Mouse (Mus musculus): ENCODE results near the gene Tcf7l2.
A peak's percentile ranks its signal among the peaks of the same experiment; 100 is the strongest.

DNA sequence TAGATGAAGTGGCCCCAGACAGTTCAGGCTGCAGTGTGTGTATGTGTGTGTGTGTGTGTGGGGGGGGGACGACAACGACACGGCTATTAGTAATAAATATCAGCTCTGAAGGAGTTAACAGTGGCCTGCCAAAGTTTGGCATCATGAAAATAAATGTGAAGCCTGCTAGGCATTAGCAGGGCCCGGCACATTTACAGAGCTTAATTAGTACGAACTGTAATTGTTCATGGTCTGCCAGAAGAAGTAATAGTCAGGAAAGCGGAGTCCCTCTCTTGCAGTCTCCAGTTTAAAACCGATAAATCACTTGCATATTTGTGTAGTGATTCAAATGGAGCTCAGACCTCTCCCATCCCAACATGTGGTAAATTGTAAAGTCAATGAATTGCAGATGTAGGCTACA lies 7.9 kb downstream of the Tcf7l2 start:
- TF ChIP-seq FOSL1 (IDR thresholded peaks at IDR 0.05; ENCODE audit: insufficient read depth, low read length, poor library complexity, severe bottlenecking) (no peak), CEBPB (IDR thresholded peaks at IDR 0.05; ENCODE audit: low read depth) (no peak), CTCF (IDR thresholded peaks at IDR 0.05; ENCODE audit: control insufficient read depth, insufficient read depth, insufficient read length) (no peak), MYOD1 (IDR thresholded peaks at IDR 0.05; ENCODE audit: control insufficient read depth, insufficient read length, low read depth) (no peak), USF1 (IDR thresholded peaks at IDR 0.05; ENCODE audit: low read depth) (no peak), MYOG (IDR thresholded peaks at IDR 0.05; ENCODE audit: control insufficient read depth, extremely low read depth, insufficient read length) (no peak), MAX (IDR thresholded peaks at IDR 0.05) (peak; percentile 81)
